Mouse (Mus musculus) R1 (cell line): Measurements from ENCODE around the gene Akap12.

ENCODE experiments used
- DNase-seq: peaks from one replicate; pipeline ENCODE4 v3.0.0-alpha.2; 2018; ENCODE audit warnings: low read depth, low spot score

The Akap12 gene

GRCm38 (mm10) chr10:4282395-4282794 lies 16.2 kb downstream of the Akap12 start:
- DNase-seq: peak; percentile 88

GRCm38 (mm10) chr10:4284781-4285180 lies 18.6 kb downstream of the Akap12 start:
- DNase-seq: peak; percentile 92

- DNase-seq: peak; percentile 45
Observed at GRCm38 (mm10) chr10:4285752-4286151, 19.6 kb downstream of the Akap12 start.

GRCm38 (mm10) chr10:4289171-4289570 lies 23.0 kb downstream of the Akap12 start:
- DNase-seq: no peak

- peak; percentile 99 for DNase-seq
Observed at GRCm38 (mm10) chr10:4289636-4290035, 23.5 kb downstream of the Akap12 start.

- DNase-seq: no peak
Observed at GRCm38 (mm10) chr10:4290145-4290544, 24.0 kb downstream of the Akap12 start.

- peak; percentile 54 for DNase-seq
Observed at GRCm38 (mm10) chr10:4290561-4290960, 24.4 kb downstream of the Akap12 start.

GRCm38 (mm10) chr10:4293418-4293817 lies 27.2 kb downstream of the Akap12 start:
- DNase-seq: no peak

- peak; percentile 70 for DNase-seq
Observed at GRCm38 (mm10) chr10:4303558-4303957, 37.4 kb downstream of the Akap12 start.

GRCm38 (mm10) chr10:4323885-4324284 lies 57.7 kb downstream of the Akap12 start:
- DNase-seq: no peak

GRCm38 (mm10) chr10:4325562-4325961 lies 59.4 kb downstream of the Akap12 start:
- DNase-seq: no peak

GRCm38 (mm10) chr10:4327716-4328115 lies 61.5 kb downstream of the Akap12 start:
- peak; percentile 75 for DNase-seq

GRCm38 (mm10) chr10:4332228-4332979 lies 66.2 kb downstream of the Akap12 start:
- peak; percentile 59 for DNase-seq

GRCm38 (mm10) chr10:4333319-4333718 lies 67.1 kb downstream of the Akap12 start:
- DNase-seq: peak; percentile 99

- DNase-seq: peak; percentile 96
Observed at GRCm38 (mm10) chr10:4334039-4334683, 68.0 kb downstream of the Akap12 start.

GRCm38 (mm10) chr10:4338863-4339461 lies 72.8 kb downstream of the Akap12 start:
- peak; percentile 73 for DNase-seq

- DNase-seq: peak; percentile 81
Observed at GRCm38 (mm10) chr10:4341430-4341829, 75.2 kb downstream of the Akap12 start.

GRCm38 (mm10) chr10:4346489-4347135 lies 80.4 kb downstream of the Akap12 start:
- DNase-seq: peak; percentile 94

- DNase-seq: no peak
Observed at GRCm38 (mm10) chr10:4347136-4347492, 80.9 kb downstream of the Akap12 start.

GRCm38 (mm10) chr10:4347591-4347990 lies 81.4 kb downstream of the Akap12 start:
- DNase-seq: no peak

- DNase-seq: peak; percentile 60
Observed at GRCm38 (mm10) chr10:4354371-4355260, 88.4 kb downstream of the Akap12 start.
